24 mouse cellular contexts compared by ENCODE assay signal in genomic region chr5:99233176-99233575, GRCm38 (mm10).
A peak's percentile ranks its signal among the peaks of the same experiment; 100 is the strongest.
DNase-seq lines count a peak whose midpoint lies in the region; ATAC-seq and TF ChIP-seq lines count a peak whose summit lies in the region.
"Had no signal": no experiment of that assay in that cellular context is flagged by ENCODE, and none has a peak within 500 bp of the region (broad histone marks: within the 10 kb centered on the region; RNA-seq: fewer than 3 reads in every experiment).

No protein-coding gene starts in this region.

- no peak overlapping the region for H3K4me3 ChIP-seq in heart, embryonic 13.5 days
- H3K4me3 ChIP-seq in heart, embryonic 11.5 days (ENCODE audit: low read depth, low read length): no peak overlapping the region
- no peak overlapping the region for H3K4me3 ChIP-seq in liver, adult 2 months (ENCODE audit: insufficient read depth, low read depth, low read length)
- no peak overlapping the region for H3K4me3 ChIP-seq in liver, embryonic 11.5 days (ENCODE audit: low read depth, low read length)
- no peak overlapping the region for H3K4me3 ChIP-seq in heart, embryonic 14.5 days (ENCODE audit: control insufficient read depth in 1 of 2, insufficient read depth in 1 of 2, low read depth in 1 of 2, low read length in 2 of 2)
- H3K4me3 ChIP-seq in heart, postnatal 0 days (ENCODE audit: low read depth, low read length): no peak overlapping the region
- H3K4me3 ChIP-seq: embryonic facial prominence, embryonic 15.5 days; gastrocnemius, adult 2 months; left cerebral cortex, adult 2 months; liver, embryonic 15.5 days had no signal

- no peak for ATAC-seq in heart, embryonic 13.5 days (ENCODE audit: extremely low read depth, insufficient number of reproducible peaks, low FRiP score, low TSS enrichment)
- no peak for ATAC-seq in heart, embryonic 11.5 days (replicated peaks; ENCODE audit: insufficient number of reproducible peaks, low FRiP score, low TSS enrichment)
- ATAC-seq in liver, embryonic 11.5 days (replicated peaks; ENCODE audit: low FRiP score): no peak
- 0 out of 2 replicates have a peak, but pooled peaks have one; percentile 50 for ATAC-seq in heart, embryonic 14.5 days (ENCODE audit: insufficient number of reproducible peaks, insufficient read depth, low FRiP score, low read depth)
- peak; percentile 65 for ATAC-seq in heart, postnatal 0 days (ENCODE audit: insufficient read depth, low read depth)
- ATAC-seq: forebrain, embryonic 14.5 days; hindbrain, postnatal 0 days; lung, postnatal 0 days had no signal

- H3K9me3 ChIP-seq in heart, embryonic 13.5 days: no peaks in the 10 kb centered on the region
- no peaks in the 10 kb centered on the region for H3K9me3 ChIP-seq in heart, embryonic 11.5 days (replicated peaks; ENCODE audit: control insufficient read depth, low read length)
- H3K9me3 ChIP-seq in liver, embryonic 11.5 days (ENCODE audit: control insufficient read depth, low read length): no peaks in the 10 kb centered on the region
- H3K9me3 ChIP-seq in heart, embryonic 14.5 days (ENCODE audit: control insufficient read depth, low read length): no peaks in the 10 kb centered on the region
- H3K9me3 ChIP-seq in heart, postnatal 0 days (replicated peaks; ENCODE audit: control insufficient read depth, low read length): no peaks in the 10 kb centered on the region
- H3K9me3 ChIP-seq: embryonic facial prominence, embryonic 15.5 days; liver, embryonic 15.5 days had no signal

- peaks cover 27% of the 10 kb centered on the region for H3K4me1 ChIP-seq in heart, embryonic 13.5 days
- no peaks in the 10 kb centered on the region; the same call in 1 of the 2 replicates for H3K4me1 ChIP-seq in heart, embryonic 11.5 days (ENCODE audit: control insufficient read depth, insufficient read depth, low read length)
- H3K4me1 ChIP-seq in liver, adult 2 months (ENCODE audit: control insufficient read depth, insufficient read depth, low read length): peaks cover 13% of the 10 kb centered on the region
- H3K4me1 ChIP-seq in liver, embryonic 11.5 days (replicated peaks; ENCODE audit: control insufficient read depth, insufficient read depth, low read length): no peaks in the 10 kb centered on the region
- H3K4me1 ChIP-seq in heart, embryonic 14.5 days (ENCODE audit: control insufficient read depth in 2 of 2, insufficient read depth in 2 of 2, low read length in 2 of 2): peaks cover 3 to 12% of the 10 kb centered on the region in 2 experiments; a peak in 3 of 4 replicates
- H3K4me1 ChIP-seq in heart, postnatal 0 days (ENCODE audit: control insufficient read depth, insufficient read depth): peaks cover 22% of the 10 kb centered on the region
- H3K4me1 ChIP-seq: embryonic facial prominence, embryonic 15.5 days; liver, embryonic 15.5 days had no signal

- H3K4me2 ChIP-seq in heart, embryonic 13.5 days: no peak overlapping the region
- no peak overlapping the region for H3K4me2 ChIP-seq in heart, embryonic 11.5 days
- no peak overlapping the region for H3K4me2 ChIP-seq in liver, embryonic 11.5 days
- no peak overlapping the region for H3K4me2 ChIP-seq in heart, embryonic 14.5 days (ENCODE audit: low read length)
- H3K4me2 ChIP-seq in heart, postnatal 0 days (ENCODE audit: low read depth, low read length): no peak overlapping the region
- H3K4me2 ChIP-seq: embryonic facial prominence, embryonic 15.5 days; liver, embryonic 15.5 days; midbrain, embryonic 11.5 days had no signal

- no peaks in the 10 kb centered on the region for H3K79me2 ChIP-seq in liver, adult 2 months (ENCODE audit: control insufficient read depth, insufficient read depth, low read length)

- H3K27me3 ChIP-seq in heart, embryonic 13.5 days (replicated peaks): no peaks in the 10 kb centered on the region
- H3K27me3 ChIP-seq in heart, embryonic 11.5 days (ENCODE audit: control insufficient read depth, insufficient read depth, low read length): no peaks in the 10 kb centered on the region
- H3K27me3 ChIP-seq in liver, adult 2 months (ENCODE audit: control insufficient read depth, insufficient read depth, low read length): no peaks in the 10 kb centered on the region
- no peaks in the 10 kb centered on the region for H3K27me3 ChIP-seq in liver, embryonic 11.5 days (replicated peaks; ENCODE audit: control insufficient read depth, insufficient read depth, low read length)
- H3K27me3 ChIP-seq in heart, embryonic 14.5 days (ENCODE audit: control insufficient read depth, insufficient read depth, low read length): no peaks in the 10 kb centered on the region
- no peaks in the 10 kb centered on the region for H3K27me3 ChIP-seq in heart, postnatal 0 days (ENCODE audit: control insufficient read depth, insufficient read depth, low read length)
- H3K27me3 ChIP-seq: embryonic facial prominence, embryonic 15.5 days; liver, embryonic 15.5 days had no signal

- H3K9ac ChIP-seq in heart, embryonic 13.5 days: no peak overlapping the region
- H3K9ac ChIP-seq in heart, embryonic 11.5 days (ENCODE audit: low read depth, low read length): no peak overlapping the region
- no peak overlapping the region for H3K9ac ChIP-seq in liver, adult 2 months (ENCODE audit: low read depth, low read length)
- H3K9ac ChIP-seq in liver, embryonic 11.5 days (ENCODE audit: low read depth, low read length): no peak overlapping the region
- no peak overlapping the region for H3K9ac ChIP-seq in heart, embryonic 14.5 days (ENCODE audit: low read length)
- no peak overlapping the region for H3K9ac ChIP-seq in heart, postnatal 0 days (replicated peaks; ENCODE audit: low read depth, low read length)
- H3K9ac ChIP-seq: embryonic facial prominence, embryonic 15.5 days; liver, embryonic 15.5 days had no signal

- peak overlapping the region; percentile 45; the same call in 1 of the 2 replicates for H3K27ac ChIP-seq in heart, embryonic 13.5 days (replicated peaks)
- no peak overlapping the region for H3K27ac ChIP-seq in heart, embryonic 11.5 days (ENCODE audit: low read depth, low read length)
- H3K27ac ChIP-seq in liver, adult 2 months (replicated peaks; ENCODE audit: insufficient read depth, low read depth, low read length): peak overlapping the region; percentile 65
- no peak overlapping the region for H3K27ac ChIP-seq in liver, embryonic 11.5 days (ENCODE audit: low read depth, low read length)
- peak overlapping the region in 1 of 2 experiments; percentile 15; a peak in 2 of 4 replicates for H3K27ac ChIP-seq in heart, embryonic 14.5 days (replicated peaks in 1 of 2; ENCODE audit: control insufficient read depth in 1 of 2, insufficient read depth in 1 of 2, low read depth in 2 of 2, low read length in 2 of 2)
- H3K27ac ChIP-seq in heart, postnatal 0 days (ENCODE audit: low read depth): peak overlapping the region; percentile 54
- H3K27ac ChIP-seq: embryonic facial prominence, embryonic 15.5 days; gastrocnemius, adult 2 months; hindbrain, postnatal 0 days; left cerebral cortex, adult 2 months; liver, embryonic 15.5 days had no signal

- peak; percentile 57 for DNase-seq in liver, adult 2 months (ENCODE audit: extremely low read depth, low read depth, low spot score)
- DNase-seq in liver, embryonic 11.5 days (ENCODE audit: low spot score): no peak
- DNase-seq in heart, postnatal 0 days (ENCODE audit: low spot score): peak; percentile 46
- DNase-seq in B cell, adult 2 months: no peak
- DNase-seq: adrenal gland, postnatal 10 days; cerebellum, adult 2 months; cerebellum, postnatal 36 days; embryo, embryonic 11 days; gastrocnemius, adult 2 months; kidney, adult 11 months; layer of hippocampus, adult 9-11 months; right cerebral cortex, postnatal 4 days; thymus, adult 18-20 months; thymus, postnatal 4 days had no signal

- TF ChIP-seq POLR2A in liver, adult 2 months (IDR thresholded peaks at IDR 0.05; ENCODE audit: extremely low read depth, insufficient read depth, low read length): no peak

- peaks cover 98% of the 10 kb centered on the region for H3K36me3 ChIP-seq in heart, embryonic 13.5 days
- H3K36me3 ChIP-seq in heart, embryonic 11.5 days (ENCODE audit: control insufficient read depth, insufficient read depth, low read length): peaks cover 31% of the 10 kb centered on the region
- H3K36me3 ChIP-seq in liver, adult 2 months (ENCODE audit: control insufficient read depth, insufficient read depth, low read length): peaks cover 53% of the 10 kb centered on the region
- peaks cover 23% of the 10 kb centered on the region; the same call in 1 of the 2 replicates for H3K36me3 ChIP-seq in liver, embryonic 11.5 days (ENCODE audit: control insufficient read depth, insufficient read depth, low read length)
- peaks cover 100% of the 10 kb centered on the region for H3K36me3 ChIP-seq in heart, embryonic 14.5 days (ENCODE audit: control insufficient read depth, insufficient read depth, low read length)
- H3K36me3 ChIP-seq in heart, postnatal 0 days (replicated peaks; ENCODE audit: control insufficient read depth, insufficient read depth, low read length): peaks cover 61% of the 10 kb centered on the region

- no peak for TF ChIP-seq CTCF in liver, adult 2 months (IDR thresholded peaks at IDR 0.05; ENCODE audit: low read depth, low read length)
- TF ChIP-seq CTCF in heart, postnatal 0 days (IDR thresholded peaks at IDR 0.05; ENCODE audit: low read depth): no peak

- no peak for TF ChIP-seq EP300 in heart, postnatal 0 days (IDR thresholded peaks at IDR 0.05; ENCODE audit: low read depth)

- 48% methylated on average over 3 of the region's 3 CpGs for WGBS in heart, embryonic 13.5 days
- 71% methylated on average over 3 of the region's 3 CpGs for WGBS in heart, embryonic 11.5 days (ENCODE audit: insufficient replicate concordance)
- 77% methylated on average over 3 of the region's 3 CpGs for WGBS in liver, adult 2 months
- WGBS in liver, embryonic 11.5 days: 80% methylated on average over 3 of the region's 3 CpGs
- 56% methylated on average over 3 of the region's 3 CpGs for WGBS in heart, embryonic 14.5 days
- WGBS in heart, postnatal 0 days: 28% methylated on average over 3 of the region's 3 CpGs

Comparison
In these comparisons a context has a peak if more than half of its experiments do, and no peak if none do; other contexts are left out.
1. ATAC-seq: peak in heart, embryonic 14.5 days (single experiment) and heart, postnatal 0 days (single experiment); none in heart, embryonic 13.5 days (single experiment), heart, embryonic 11.5 days (single experiment) and liver, embryonic 11.5 days (single experiment).
2. H3K27ac ChIP-seq: peak in heart, embryonic 13.5 days (single experiment), liver, adult 2 months (single experiment) and heart, postnatal 0 days (single experiment); none in heart, embryonic 11.5 days (single experiment) and liver, embryonic 11.5 days (single experiment).
3. DNase-seq: peak in liver, adult 2 months (single experiment) and heart, postnatal 0 days (single experiment); none in liver, embryonic 11.5 days (single experiment) and B cell, adult 2 months (0 of 2).